Mouse (Mus musculus): ENCODE measurements at regions not wholly inside any gene's neighbourhood (a gene's known extent, or its start where the extent isn't known, plus 50 kb on each side); places are given as distances from the start of the nearest gene placed in this dataset.
A peak's percentile ranks its signal among the peaks of the same experiment; 100 is the strongest.

DNA sequence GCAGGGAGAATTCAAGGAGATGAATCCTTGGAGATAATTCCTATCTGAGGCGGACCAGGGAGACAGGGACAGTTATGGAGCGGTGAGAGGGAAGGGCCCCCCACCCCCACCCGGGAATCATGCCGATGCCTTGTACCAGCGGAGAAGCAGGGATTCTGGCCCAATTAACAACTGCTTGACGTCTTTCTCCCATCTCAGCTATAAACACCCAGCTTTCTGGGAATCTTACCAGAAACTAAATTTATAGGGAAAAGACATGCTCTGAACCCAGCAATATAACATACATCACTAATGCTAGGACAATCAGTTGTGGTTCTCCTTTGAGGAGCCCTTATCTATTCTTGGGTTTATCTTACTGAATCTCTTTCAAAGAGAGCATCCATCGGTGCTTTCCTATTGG is 213.2 kb downstream of the Dusp6 start:
- 72% methylated on average over 7 of the region's 7 CpGs for WGBS
- H3K9ac ChIP-seq, result no peak overlapping the region
- no peaks in the 10 kb centered on the region for H3K36me3 ChIP-seq
- H3K4me1 ChIP-seq (replicated peaks), result no peaks in the 10 kb centered on the region
- no peaks in the 10 kb centered on the region for H3K27me3 ChIP-seq (replicated peaks)
- H3K27ac ChIP-seq, result no peak overlapping the region
- no peak overlapping the region for H3K4me2 ChIP-seq (replicated peaks)
- H3K9me3 ChIP-seq, result no peaks in the 10 kb centered on the region
- H3K4me3 ChIP-seq (replicated peaks), result no peak overlapping the region
- no peak for ATAC-seq

DNA sequence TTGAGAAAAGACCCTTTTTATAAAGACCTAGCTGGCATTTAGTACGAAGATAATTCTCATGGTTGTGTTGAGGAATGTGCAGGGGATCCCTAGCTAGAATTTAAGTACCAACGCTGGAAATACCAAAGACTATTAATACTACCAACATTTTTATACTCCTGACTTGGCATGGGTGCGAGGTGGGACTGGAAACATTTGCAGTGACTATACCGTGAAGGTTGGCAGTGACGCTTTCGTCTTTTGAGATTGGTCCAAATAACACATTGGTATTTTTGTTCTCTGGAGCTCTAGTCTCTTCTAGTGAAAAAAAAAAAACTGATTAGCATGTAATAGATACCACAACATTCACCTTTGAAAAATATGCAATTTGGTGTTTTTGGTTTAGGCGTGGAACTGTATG is 213.7 kb downstream of the Dusp6 start:
- Histone ChIP-seq H3K4me1 (replicated peaks) (no peaks in the 10 kb centered on the region), H3K9me3 (no peaks in the 10 kb centered on the region), H3K4me3 (replicated peaks) (no peak overlapping the region), H3K27me3 (replicated peaks) (no peaks in the 10 kb centered on the region), H3K27ac (no peak overlapping the region), H3K4me2 (replicated peaks) (no peak overlapping the region), H3K9ac (no peak overlapping the region), H3K36me3 (no peaks in the 10 kb centered on the region)
- ATAC-seq, result no peak
- WGBS, result 88% methylated on average over 7 of the region's 7 CpGs

DNA sequence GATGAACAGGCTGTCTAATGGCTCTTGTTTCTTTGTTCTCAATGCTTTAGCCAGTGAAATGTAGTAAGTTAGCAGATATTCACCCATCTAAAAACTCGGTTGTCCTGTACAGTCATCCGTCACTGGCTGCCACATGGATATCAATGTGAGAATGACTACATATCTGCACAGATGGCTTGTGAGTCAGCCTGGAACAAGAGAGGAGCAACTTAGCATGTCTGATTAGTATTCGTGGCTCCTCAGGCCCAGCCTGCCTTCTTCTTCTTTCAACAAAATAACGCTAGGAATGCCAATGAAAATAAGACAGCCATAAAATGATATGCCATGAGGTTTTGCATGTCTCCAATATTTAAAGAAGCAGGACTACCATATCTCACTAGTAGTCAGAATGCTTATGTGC is 217.5 kb downstream of the Dusp6 start:
- H3K4me3 ChIP-seq (replicated peaks), result no peak overlapping the region
- ATAC-seq, result no peak
- no peaks in the 10 kb centered on the region for H3K27me3 ChIP-seq (replicated peaks)
- WGBS, result 87% methylated on average over 4 of the region's 4 CpGs
- H3K36me3 ChIP-seq, result no peaks in the 10 kb centered on the region
- no peak overlapping the region for H3K9ac ChIP-seq
- no peak overlapping the region for H3K4me2 ChIP-seq (replicated peaks)
- H3K9me3 ChIP-seq, result no peaks in the 10 kb centered on the region
- no peaks in the 10 kb centered on the region for H3K4me1 ChIP-seq (replicated peaks)
- H3K27ac ChIP-seq, result no peak overlapping the region

DNA sequence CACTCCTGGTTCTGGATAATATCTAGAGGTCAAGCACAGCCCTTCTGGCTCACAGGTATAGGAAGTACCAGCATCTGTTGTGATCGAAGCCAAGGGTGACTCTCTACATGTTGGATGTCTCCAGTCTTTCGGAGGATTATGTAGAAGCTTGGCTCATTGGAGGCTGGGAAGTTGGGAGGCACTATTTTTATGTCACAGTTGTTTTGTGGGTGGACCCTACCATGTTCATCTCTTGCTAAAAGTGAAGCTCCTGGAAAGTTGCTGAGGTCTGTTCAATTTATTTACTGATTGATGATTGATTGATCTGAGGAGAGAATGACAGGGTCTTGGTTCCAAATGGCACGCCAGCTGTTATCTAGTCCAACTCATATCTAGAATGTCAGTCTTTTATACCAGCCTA is 219.0 kb downstream of the Dusp6 start:
- ATAC-seq, result no peak
- 90% methylated on average over 3 of the region's 3 CpGs for WGBS
- H3K27me3 ChIP-seq (replicated peaks), result no peaks in the 10 kb centered on the region
- H3K4me2 ChIP-seq (replicated peaks), result no peak overlapping the region
- H3K4me1 ChIP-seq (replicated peaks), result no peaks in the 10 kb centered on the region
- no peak overlapping the region for H3K27ac ChIP-seq
- H3K9ac ChIP-seq, result no peak overlapping the region
- no peak overlapping the region for H3K4me3 ChIP-seq (replicated peaks)
- no peaks in the 10 kb centered on the region for H3K36me3 ChIP-seq
- H3K9me3 ChIP-seq, result no peaks in the 10 kb centered on the region

DNA sequence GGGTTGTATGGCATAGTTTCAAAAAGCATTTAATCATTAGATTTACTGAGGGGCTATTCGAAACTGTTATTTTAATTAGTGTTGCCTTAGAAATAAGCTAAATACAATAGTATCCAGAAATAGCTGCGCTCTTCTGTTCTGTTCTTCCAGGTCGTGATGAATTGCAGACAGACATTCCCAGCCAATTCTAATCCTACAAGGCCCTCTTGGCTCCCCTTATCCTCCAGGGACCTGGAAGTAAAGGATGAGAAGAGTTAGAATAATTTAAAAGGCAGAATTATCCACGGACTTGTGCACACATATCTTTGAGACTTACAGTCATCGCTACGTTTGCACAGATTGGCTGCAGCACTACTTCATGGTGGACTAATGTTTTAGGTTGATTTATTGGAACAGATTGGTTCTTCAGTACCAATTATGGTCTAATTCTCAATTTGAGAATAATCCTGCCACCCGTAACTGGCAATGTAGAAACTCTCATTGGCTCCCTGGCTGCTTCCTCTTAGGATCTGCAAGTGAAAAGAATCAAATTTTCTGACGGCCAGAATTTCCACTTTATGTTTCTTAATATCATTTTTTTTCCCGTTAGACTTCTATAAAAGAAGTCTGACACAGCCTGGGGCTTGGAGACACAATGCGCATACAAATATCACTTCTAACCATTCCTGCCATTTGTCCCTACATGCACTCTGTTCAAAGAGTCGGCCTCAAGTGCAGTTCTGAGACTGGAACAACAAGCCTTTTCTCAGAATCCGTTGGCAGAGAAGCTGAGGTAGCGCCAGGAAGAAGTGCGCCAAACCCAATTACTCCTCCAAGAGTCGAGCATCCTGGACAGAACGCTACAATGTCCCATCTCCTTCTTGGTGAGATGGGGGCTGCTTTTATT is 225.4 kb downstream of the Dusp6 start:
- ATAC-seq, result no peak
- H3K4me1 ChIP-seq (replicated peaks), result no peaks in the 10 kb centered on the region
- no peaks in the 10 kb centered on the region for H3K36me3 ChIP-seq
- H3K4me3 ChIP-seq (replicated peaks), result no peak overlapping the region
- WGBS, result 83% methylated on average over 16 of the region's 16 CpGs
- H3K27ac ChIP-seq, result no peak overlapping the region
- H3K9ac ChIP-seq, result no peak overlapping the region
- no peak overlapping the region for H3K4me2 ChIP-seq (replicated peaks)
- no peaks in the 10 kb centered on the region for H3K27me3 ChIP-seq (replicated peaks)
- H3K9me3 ChIP-seq, result no peaks in the 10 kb centered on the region

DNA sequence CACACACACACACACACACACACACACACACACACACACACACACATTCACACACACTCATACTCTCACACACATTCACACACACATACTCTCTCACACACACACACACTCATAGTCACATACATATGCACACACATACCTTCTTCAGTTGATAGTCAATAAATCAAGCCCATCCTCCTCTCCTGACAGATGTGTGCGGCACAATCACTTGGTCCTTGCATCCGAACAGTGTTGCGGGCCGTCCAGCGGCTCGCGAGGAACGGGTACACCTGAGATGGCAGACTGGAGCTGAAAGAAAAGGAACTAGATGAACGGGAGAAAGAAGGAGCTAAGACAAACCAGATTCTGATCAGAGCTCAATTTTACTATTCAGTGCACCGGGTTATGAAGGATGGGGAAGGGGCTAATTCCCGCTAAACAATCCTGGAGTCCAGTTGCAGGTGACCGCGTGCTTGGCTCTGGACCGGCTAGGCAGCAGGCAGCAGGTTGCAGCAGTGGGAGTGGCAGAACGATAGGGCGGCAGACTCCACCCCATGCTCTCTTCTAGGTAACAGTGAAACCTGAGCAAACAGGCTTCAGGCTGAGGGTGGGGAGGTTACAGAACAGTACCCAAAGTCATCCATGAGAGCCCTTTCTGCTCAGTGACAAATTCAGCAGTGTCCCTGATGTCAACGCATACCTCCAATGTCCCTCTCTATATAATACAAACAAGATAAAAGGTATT is 247.8 kb downstream of the Csl start:
- Histone ChIP-seq H3K36me3 (no peaks in the 10 kb centered on the region), H3K4me2 (replicated peaks) (peak overlapping the region; percentile 38), H3K4me3 (replicated peaks) (no peak overlapping the region), H3K27me3 (replicated peaks) (no peaks in the 10 kb centered on the region), H3K9me3 (no peaks in the 10 kb centered on the region), H3K27ac (no peak overlapping the region), H3K9ac (no peak overlapping the region), H3K4me1 (replicated peaks) (no peaks in the 10 kb centered on the region)
- whole genome bisulfite sequencing, result 58% methylated on average over 17 of the region's 17 CpGs
- peak; percentile 88 for ATAC-seq

DNA sequence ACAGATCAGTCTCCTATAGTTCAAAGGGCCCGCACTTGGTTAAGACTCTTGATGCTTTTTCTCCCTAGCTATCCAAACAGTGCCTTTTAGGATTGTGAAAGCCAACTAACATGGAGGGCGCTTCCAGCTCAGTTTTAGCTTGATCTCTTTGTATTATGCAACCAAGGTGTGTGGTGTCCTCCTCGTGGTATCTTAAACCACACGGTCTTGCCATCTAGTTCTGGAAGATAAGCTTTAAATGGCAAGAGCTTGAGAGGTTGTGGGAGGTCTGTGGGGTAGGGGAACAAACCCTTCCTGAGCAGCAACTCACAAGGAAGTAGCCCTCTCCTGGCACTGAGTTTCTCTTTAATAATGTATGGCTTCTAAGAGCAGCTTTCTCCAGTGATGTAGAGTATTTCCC is 241.5 kb downstream of the Csl start:
- no peaks in the 10 kb centered on the region for H3K9me3 ChIP-seq
- H3K4me2 ChIP-seq (replicated peaks), result no peak overlapping the region
- no peak overlapping the region for H3K9ac ChIP-seq
- no peaks in the 10 kb centered on the region for H3K27me3 ChIP-seq (replicated peaks)
- no peaks in the 10 kb centered on the region; the same call in 1 of the 2 replicates for H3K4me1 ChIP-seq (replicated peaks)
- no peak overlapping the region for H3K4me3 ChIP-seq (replicated peaks)
- ATAC-seq, result no peak
- H3K36me3 ChIP-seq, result no peaks in the 10 kb centered on the region
- no peak overlapping the region for H3K27ac ChIP-seq
- WGBS, result 86% methylated on average over 4 of the region's 4 CpGs

DNA sequence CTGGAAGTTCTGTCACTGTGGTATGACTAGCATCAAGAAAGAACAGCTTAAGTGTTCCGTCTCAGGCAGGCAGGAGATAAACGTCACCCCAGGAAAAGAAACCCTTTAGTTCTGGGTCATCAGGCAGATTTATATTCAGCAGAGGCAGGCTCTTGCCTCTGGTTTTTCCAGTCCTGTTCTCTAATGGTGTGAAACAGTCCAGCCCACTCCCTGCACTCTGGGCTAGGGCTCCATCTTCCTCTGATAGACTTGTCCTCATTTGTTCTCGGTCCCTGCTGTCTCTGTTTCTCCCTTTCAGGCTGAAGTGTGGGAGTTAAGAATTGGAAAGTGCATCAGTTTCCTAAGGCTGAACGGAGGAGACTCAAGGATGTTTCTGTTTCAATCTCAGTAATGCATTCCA is 240.0 kb downstream of the Csl start:
- no peak overlapping the region for H3K9ac ChIP-seq
- H3K4me3 ChIP-seq (replicated peaks), result no peak overlapping the region
- no peak overlapping the region for H3K27ac ChIP-seq
- no peaks in the 10 kb centered on the region for H3K9me3 ChIP-seq
- WGBS, result 23% methylated on average over 4 of the region's 4 CpGs
- peaks cover 3% of the 10 kb centered on the region for H3K4me1 ChIP-seq (replicated peaks)
- H3K27me3 ChIP-seq (replicated peaks), result no peaks in the 10 kb centered on the region
- no peak for ATAC-seq
- no peaks in the 10 kb centered on the region for H3K36me3 ChIP-seq
- peak overlapping the region; percentile 22; the same call in 1 of the 2 replicates for H3K4me2 ChIP-seq (replicated peaks)

DNA sequence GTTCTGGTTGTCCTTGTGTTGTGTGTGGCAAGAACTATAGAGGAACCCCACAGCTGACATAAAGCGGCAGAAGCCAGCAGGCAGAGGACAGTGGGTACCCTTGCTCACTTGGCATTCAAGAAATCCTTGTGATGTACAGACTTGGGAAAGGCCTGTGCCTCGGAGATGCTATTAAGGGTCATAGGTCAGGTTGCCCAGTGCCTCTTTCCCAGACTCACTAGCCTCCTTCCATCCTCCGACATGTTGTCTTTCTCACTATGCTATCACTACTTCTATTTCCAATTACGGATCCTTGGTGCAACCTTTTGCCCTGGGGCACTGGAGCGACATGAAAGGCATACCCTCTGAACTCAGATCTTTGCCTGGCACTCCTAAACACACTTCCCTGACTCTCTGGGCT is 235.6 kb downstream of the Csl start:
- H3K4me2 ChIP-seq (replicated peaks), result no peak overlapping the region

DNA sequence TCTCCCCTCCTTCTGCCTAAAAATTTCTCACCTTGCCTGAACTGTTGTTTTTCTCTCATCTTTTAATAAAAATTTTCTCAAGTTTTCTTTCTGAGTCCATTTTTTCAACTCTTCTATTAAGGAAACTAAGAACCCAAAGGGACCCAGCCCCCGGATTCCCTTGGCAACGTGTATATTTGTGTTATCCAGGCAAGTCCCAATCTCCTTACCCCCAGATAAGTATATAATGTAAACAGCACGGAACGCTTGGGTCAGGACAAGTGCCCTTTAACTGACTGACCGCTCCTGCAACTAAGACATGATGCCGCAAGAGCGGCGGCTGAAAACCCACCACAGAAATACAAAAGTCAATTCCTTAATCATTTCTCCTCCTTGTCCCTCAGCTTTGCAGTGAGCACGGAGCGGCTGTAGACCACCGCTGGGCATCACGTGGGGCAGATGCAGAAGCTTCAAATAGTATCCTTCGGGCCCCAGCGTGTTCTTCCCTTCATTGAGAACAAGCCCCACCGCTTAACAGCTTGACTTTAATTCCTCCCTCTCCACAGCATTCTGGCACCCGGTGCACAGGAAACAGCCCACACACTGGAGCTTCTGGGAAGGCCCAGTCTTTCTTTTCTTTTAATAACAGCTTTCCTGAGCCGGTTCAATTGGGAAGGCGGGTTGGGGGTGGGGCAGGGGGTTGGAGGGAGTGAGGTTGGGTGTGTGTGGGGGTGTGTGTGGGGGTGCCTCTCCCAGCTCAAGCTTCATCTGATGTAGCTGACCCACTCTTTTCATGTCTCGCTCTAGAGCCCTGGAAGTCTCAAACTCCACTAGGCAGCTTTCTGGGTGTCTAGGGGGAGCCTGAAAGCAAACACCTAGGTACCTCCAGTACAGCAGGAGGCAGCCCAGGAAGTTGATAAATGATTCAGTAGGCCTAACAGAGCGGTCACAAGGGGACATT is 234.9 kb downstream of the Csl start:
- peaks cover 8% of the 10 kb centered on the region for H3K4me1 ChIP-seq (replicated peaks)
- ATAC-seq, result peak; percentile 28; the same call in 1 of the 2 replicates
- H3K9me3 ChIP-seq, result no peaks in the 10 kb centered on the region
- no peak overlapping the region for H3K9ac ChIP-seq
- 20% methylated on average over 20 of the region's 20 CpGs for WGBS
- H3K4me3 ChIP-seq (replicated peaks), result no peak overlapping the region
- H3K36me3 ChIP-seq, result no peaks in the 10 kb centered on the region
- no peak overlapping the region for H3K27ac ChIP-seq
- no peaks in the 10 kb centered on the region for H3K27me3 ChIP-seq (replicated peaks)
- peak overlapping the region; percentile 30; the same call in 1 of the 2 replicates for H3K4me2 ChIP-seq (replicated peaks)

More for the DNA sequence above, 235.6 kb downstream of the Csl start:
- H3K9ac ChIP-seq, result no peak overlapping the region
- H3K27ac ChIP-seq, result no peak overlapping the region
- no peaks in the 10 kb centered on the region for H3K36me3 ChIP-seq
- no peaks in the 10 kb centered on the region for H3K9me3 ChIP-seq
- WGBS, result 68% methylated on average over 5 of the region's 5 CpGs
- H3K27me3 ChIP-seq (replicated peaks), result no peaks in the 10 kb centered on the region
- H3K4me3 ChIP-seq (replicated peaks), result no peak overlapping the region
- peaks cover 8% of the 10 kb centered on the region for H3K4me1 ChIP-seq (replicated peaks)
- no peak for ATAC-seq

DNA sequence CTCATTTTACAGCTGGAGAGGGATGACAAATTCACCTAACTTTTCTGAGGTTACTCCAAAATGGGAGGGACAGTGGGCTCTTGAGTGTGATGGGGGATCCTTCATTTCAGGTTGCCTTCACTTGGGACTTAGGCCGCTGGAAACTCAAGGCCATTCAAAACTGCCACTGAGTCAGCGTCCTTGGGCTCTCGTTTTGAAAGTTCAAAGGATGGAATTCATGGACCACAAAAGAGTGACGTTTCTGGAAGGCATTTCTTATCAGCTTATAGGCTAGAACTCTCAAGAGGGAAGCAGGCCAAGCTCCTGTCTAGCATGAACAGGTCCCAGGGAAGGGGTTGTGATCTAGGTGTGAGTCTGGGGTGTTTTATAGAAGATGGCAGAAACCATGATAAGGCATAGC is 233.3 kb downstream of the Csl start:
- WGBS, result 88% methylated on average over 4 of the region's 4 CpGs
- Histone ChIP-seq H3K36me3 (no peaks in the 10 kb centered on the region), H3K27me3 (replicated peaks) (no peaks in the 10 kb centered on the region), H3K9me3 (no peaks in the 10 kb centered on the region), H3K4me1 (replicated peaks) (peaks cover 8% of the 10 kb centered on the region; the same call in 1 of the 2 replicates), H3K27ac (no peak overlapping the region), H3K4me3 (replicated peaks) (no peak overlapping the region), H3K4me2 (replicated peaks) (no peak overlapping the region), H3K9ac (no peak overlapping the region)
- ATAC-seq, result no peak

DNA sequence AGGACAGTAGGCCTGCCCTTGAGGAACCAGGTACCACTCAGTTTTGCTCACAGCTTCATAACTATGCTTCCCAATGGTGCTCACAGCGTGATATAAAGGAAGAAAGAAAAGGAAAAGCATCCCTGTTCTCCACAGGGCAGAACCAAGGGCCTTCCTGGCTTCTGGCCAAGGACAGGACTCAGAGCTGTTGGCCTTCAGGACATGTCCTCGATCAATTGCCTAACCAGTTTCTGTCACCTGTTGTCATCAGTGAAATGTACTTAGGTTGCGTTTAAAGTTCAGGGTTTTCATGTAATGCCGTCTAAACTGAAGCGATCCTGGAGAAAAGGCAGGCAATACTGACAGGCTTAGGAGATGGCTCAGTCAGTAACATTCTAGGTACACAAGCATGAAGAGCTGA is 232.9 kb downstream of the Csl start:
- Histone ChIP-seq H3K4me1 (replicated peaks) (peaks cover 8% of the 10 kb centered on the region; the same call in 1 of the 2 replicates), H3K27me3 (replicated peaks) (no peaks in the 10 kb centered on the region), H3K9me3 (no peaks in the 10 kb centered on the region), H3K27ac (no peak overlapping the region), H3K4me3 (replicated peaks) (no peak overlapping the region), H3K36me3 (no peaks in the 10 kb centered on the region), H3K4me2 (replicated peaks) (no peak overlapping the region), H3K9ac (no peak overlapping the region)
- ATAC-seq, result no peak
- WGBS, result 91% methylated on average over 5 of the region's 5 CpGs

Measured in intestine, embryonic 15.5 days (tissue).